8 mouse cellular contexts compared by ENCODE assay signal in the genomic region with DNA sequence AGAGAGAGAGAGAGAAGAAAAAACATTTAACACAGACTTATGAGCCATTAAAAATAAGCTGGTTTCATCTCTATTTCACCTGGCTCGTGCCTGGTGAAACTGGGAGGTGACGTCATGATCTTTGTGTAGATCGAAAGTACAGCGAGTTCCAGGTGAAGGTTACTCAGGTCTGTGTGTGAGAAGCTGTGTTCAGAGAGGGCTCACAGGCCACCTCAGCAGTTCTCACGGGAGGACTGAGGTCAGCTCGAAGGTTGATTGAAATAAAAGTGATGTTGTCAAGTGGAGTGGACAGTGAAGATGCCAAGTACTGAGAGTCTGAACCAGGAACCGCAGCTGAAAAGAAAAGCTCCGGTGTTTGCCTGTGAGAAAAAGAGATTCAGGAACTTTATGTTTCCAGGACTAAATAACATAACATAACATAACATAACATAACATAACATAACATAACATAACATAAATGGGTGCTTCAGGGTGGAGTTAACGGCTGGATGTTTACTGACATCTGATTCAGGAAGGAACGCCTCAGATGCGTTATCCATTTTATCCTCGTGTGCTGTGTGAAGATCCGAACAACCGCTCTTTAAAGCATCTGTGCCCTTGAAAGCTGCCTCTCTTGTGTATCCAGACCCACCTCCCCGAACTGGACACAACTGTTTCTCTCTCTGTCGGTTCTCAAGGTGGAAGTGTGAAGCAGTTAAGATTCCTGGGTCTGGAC. TPM values are rescaled to one million over a fixed set of nuclear protein-coding genes. Genes with fewer than 3 reads are reported as not detected.
DNase-seq lines count a peak whose midpoint lies in the region; ATAC-seq and TF ChIP-seq lines count a peak whose summit lies in the region.

No protein-coding gene starts in this region.

- no peaks in the 10 kb centered on the region for H3K36me3 ChIP-seq in heart, embryonic 10.5 days
- no peaks in the 10 kb centered on the region for H3K36me3 ChIP-seq in hindbrain, embryonic 11.5 days (ENCODE audit: control insufficient read depth, insufficient read depth, low read length)
- no peaks in the 10 kb centered on the region for H3K36me3 ChIP-seq in liver, embryonic 16.5 days (ENCODE audit: control insufficient read depth, insufficient read depth)

- no peaks in the 10 kb centered on the region for H3K27me3 ChIP-seq in heart, embryonic 10.5 days (ENCODE audit: insufficient read depth, poor library complexity, severe bottlenecking)
- H3K27me3 ChIP-seq in hindbrain, embryonic 11.5 days (ENCODE audit: control insufficient read depth, insufficient read depth, low read length): no peaks in the 10 kb centered on the region
- H3K27me3 ChIP-seq in liver, embryonic 16.5 days (ENCODE audit: control insufficient read depth, insufficient read depth, low read depth, low read length): no peaks in the 10 kb centered on the region
- H3K27me3 ChIP-seq in cerebellum, adult 2 months (ENCODE audit: control insufficient read depth, insufficient read depth, low read length): no peaks in the 10 kb centered on the region; the same call in 1 of the 2 replicates

- no peak for DNase-seq in heart, embryonic 10.5 days (ENCODE audit: low spot score)
- no peak for DNase-seq in heart, adult 18-20 months
- DNase-seq in CD8-positive naive resting alpha-beta T cell, adult 2 months (ENCODE audit: low read depth in 2 of 2, low spot score in 2 of 2): peak; percentile 23 to 50
- DNase-seq in hindbrain, embryonic 11.5 days (ENCODE audit: low spot score): no peak
- no peak for DNase-seq in embryo, embryonic 10 days (ENCODE audit: low spot score)
- no peak for DNase-seq in cerebellum, adult 2 months
- DNase-seq in cerebellum, postnatal 36 days: no peak

- H3K9me3 ChIP-seq in heart, embryonic 10.5 days: no peaks in the 10 kb centered on the region
- no peaks in the 10 kb centered on the region for H3K9me3 ChIP-seq in hindbrain, embryonic 11.5 days (ENCODE audit: control insufficient read depth, low read length)
- no peaks in the 10 kb centered on the region for H3K9me3 ChIP-seq in liver, embryonic 16.5 days (replicated peaks; ENCODE audit: control insufficient read depth, low read length)

- TF ChIP-seq POLR2A in cerebellum, adult 2 months (IDR thresholded peaks at IDR 0.05; ENCODE audit: borderline replicate concordance, insufficient read depth, low read length): no peak

- peak overlapping the region; percentile 49 for H3K4me3 ChIP-seq in heart, embryonic 10.5 days
- H3K4me3 ChIP-seq in hindbrain, embryonic 11.5 days (ENCODE audit: low read depth, low read length): peak overlapping the region; percentile 13; the same call in 1 of the 2 replicates
- peak overlapping the region; percentile 43 for H3K4me3 ChIP-seq in liver, embryonic 16.5 days (ENCODE audit: low read depth, low read length)
- no peak overlapping the region for H3K4me3 ChIP-seq in cerebellum, adult 2 months (replicated peaks; ENCODE audit: insufficient read depth, low read depth, low read length)

- no peak overlapping the region for H3K9ac ChIP-seq in hindbrain, embryonic 11.5 days (ENCODE audit: low read depth, low read length)
- no peak overlapping the region for H3K9ac ChIP-seq in liver, embryonic 16.5 days (ENCODE audit: low read depth, low read length)

- 60% methylated on average over 16 of the region's 16 CpGs for WGBS in heart, embryonic 10.5 days
- 77% methylated on average over 16 of the region's 16 CpGs for WGBS in hindbrain, embryonic 11.5 days
- 47% methylated on average over 16 of the region's 16 CpGs for WGBS in liver, embryonic 16.5 days (ENCODE audit: insufficient replicate concordance)
- WGBS in cerebellum, adult 2 months: 73% methylated on average over 16 of the region's 16 CpGs

- peak overlapping the region; percentile 29; the same call in 1 of the 2 replicates for H3K27ac ChIP-seq in heart, embryonic 10.5 days
- H3K27ac ChIP-seq in hindbrain, embryonic 11.5 days (ENCODE audit: low read depth, low read length): no peak overlapping the region
- H3K27ac ChIP-seq in liver, embryonic 16.5 days (ENCODE audit: low read length): no peak overlapping the region
- no peak overlapping the region for H3K27ac ChIP-seq in cerebellum, adult 2 months (ENCODE audit: insufficient read depth, low read length)

- H3K4me2 ChIP-seq in hindbrain, embryonic 11.5 days (replicated peaks; ENCODE audit: low read depth, low read length): no peak overlapping the region
- peak overlapping the region; percentile 45 for H3K4me2 ChIP-seq in liver, embryonic 16.5 days (ENCODE audit: low read depth, low read length)

- peaks cover 9% of the 10 kb centered on the region for H3K4me1 ChIP-seq in heart, embryonic 10.5 days
- no peaks in the 10 kb centered on the region for H3K4me1 ChIP-seq in hindbrain, embryonic 11.5 days (replicated peaks; ENCODE audit: control insufficient read depth, insufficient read depth, low read length)
- H3K4me1 ChIP-seq in liver, embryonic 16.5 days (ENCODE audit: control insufficient read depth, low read depth, low read length): peaks cover 7% of the 10 kb centered on the region
- no peaks in the 10 kb centered on the region for H3K4me1 ChIP-seq in cerebellum, adult 2 months (ENCODE audit: control insufficient read depth, insufficient read depth, low read length)

- no peak for ATAC-seq in hindbrain, embryonic 11.5 days (ENCODE audit: low FRiP score)
- no peak for ATAC-seq in liver, embryonic 16.5 days (ENCODE audit: low read depth)

- TF ChIP-seq CTCF in cerebellum, adult 2 months (IDR thresholded peaks at IDR 0.05; ENCODE audit: borderline replicate concordance, insufficient read depth, low read depth, low read length): no peak

RNA-seq across cellular contexts. Expression of gene Enpp1, which starts 41.7 kb away (rescaled TPM):
- 4.2 and 4.9 TPM in 2 replicates for polyA plus RNA-seq in heart, embryonic 10.5 days (2016; fragmentation: Nextera tagmentation; extraction: Ambion mirVana)
- total RNA-seq in heart, adult 18-20 months (2021): 1 to 10 TPM; 4.7 to 5.1 TPM
- polyA plus RNA-seq in hindbrain, embryonic 11.5 days (2014; fragmentation: Nextera tagmentation; extraction: Ambion mirVana): 0.66 and 1.2 TPM in 2 replicates
- 3.0 and 3.4 TPM in 2 replicates for polyA plus RNA-seq in liver, embryonic 16.5 days (2015; fragmentation: Nextera tagmentation; extraction: Ambion mirVana)
- polyA plus RNA-seq in cerebellum, adult 2 months (2012; rRNA removed): 4.0 TPM in 2 replicates

Comparison
In these comparisons a context has a peak if more than half of its experiments do, and no peak if none do; other contexts are left out.
1. DNase-seq: peak in CD8-positive naive resting alpha-beta T cell, adult 2 months (2 of 2); none in heart, embryonic 10.5 days (single experiment), heart, adult 18-20 months (0 of 2), hindbrain, embryonic 11.5 days (single experiment), embryo, embryonic 10 days (single experiment), cerebellum, adult 2 months (0 of 2) and cerebellum, postnatal 36 days (0 of 2).